Mouse (Mus musculus) small intestine, adult 2 months (tissue): Measurements from ENCODE around the gene Keg1.
"Not testable (repeated sequence)": the region's sequence is repeated elsewhere in the genome, so short reads cannot be mapped to it uniquely, and the experiment has no call there.

ENCODE experiments used
- CTCF ChIP-seq: fragments of 200-500 bp; IDR thresholded peaks from 2 replicates; pipeline ENCODE4 v1.5.1; 2012; ENCODE audit warnings: low read depth, mild to moderate bottlenecking, control low read depth, inconsistent platforms, low read length, moderate library complexity, mixed read lengths; ENCODE audit not compliant: insufficient replicate concordance, insufficient read length; ENCODE audit errors: extremely low read depth
- POLR2A ChIP-seq: fragments of 200-500 bp; IDR thresholded peaks from 2 replicates; pipeline ENCODE4 v1.6.1; 2012; ENCODE audit warnings: low read depth, mild to moderate bottlenecking, control low read depth, inconsistent platforms, low read length, moderate library complexity

DNA sequence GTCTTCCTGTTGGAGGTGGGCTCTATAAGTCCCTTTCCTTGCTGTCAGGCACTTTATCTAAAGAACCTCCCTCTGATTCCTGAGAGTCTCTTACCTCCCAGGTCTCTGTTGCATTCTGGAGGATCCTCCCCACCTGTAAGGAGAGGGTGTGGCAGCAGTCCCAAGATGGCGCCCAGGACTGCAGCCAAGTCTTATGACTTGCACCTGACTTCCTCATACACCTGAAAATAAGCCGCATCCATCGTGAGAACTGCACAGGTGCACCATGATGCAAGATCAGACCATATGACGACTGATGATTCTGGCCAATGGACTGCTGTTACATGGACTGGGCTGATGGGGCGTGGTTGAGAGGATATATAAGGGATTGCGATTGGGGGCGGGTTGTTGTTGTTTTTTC lies 26.0 kb downstream of the Keg1 start:
- TF ChIP-seq POLR2A, CTCF: not testable (repeated sequence)
